Mouse (Mus musculus) lung, postnatal 0 days (tissue): ENCODE measurements around the gene Prkaca.

Source experiments
- CTCF ChIP-seq: IDR thresholded peaks from 2 replicates; pipeline ENCODE4 v1.5.1; 2016; ENCODE audit warnings: antibody characterized with exemption, mild to moderate bottlenecking
- EP300 ChIP-seq: IDR thresholded peaks from 2 replicates; pipeline ENCODE4 v1.6.1; 2016; ENCODE audit warnings: antibody characterized with exemption, mild to moderate bottlenecking, control low read depth

DNA sequence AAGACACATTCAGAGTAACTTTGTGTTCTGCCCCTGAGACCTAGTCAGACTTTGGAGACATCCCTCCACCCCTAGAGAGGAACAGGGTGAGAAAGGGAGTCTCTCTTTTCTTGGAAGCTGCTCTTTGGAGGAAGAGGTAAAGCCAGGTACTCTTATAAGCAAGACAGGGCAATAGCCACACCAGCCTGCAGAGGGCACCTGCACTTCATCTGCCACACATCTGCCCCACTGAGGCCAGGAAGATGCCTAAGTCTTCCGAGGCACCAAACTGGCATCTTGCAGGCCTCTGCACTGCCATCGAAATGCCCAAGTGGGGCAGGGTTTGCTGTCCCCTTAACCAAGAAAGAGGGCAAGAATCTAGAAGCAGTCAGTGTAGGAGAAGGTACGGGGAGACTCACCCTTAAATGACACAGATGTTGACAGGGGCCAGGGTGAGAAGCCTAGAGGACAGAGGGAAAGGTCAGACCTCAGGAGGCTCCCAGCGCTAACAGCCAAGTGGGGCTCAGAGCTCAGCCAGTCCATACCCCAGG lies 3.4 kb downstream of the Prkaca start:
- TF ChIP-seq CTCF (peak; percentile 61), EP300 (no peak)
